Mouse (Mus musculus) skeletal muscle tissue, postnatal 0 days (tissue): ENCODE data around the gene Mrpl48. TPM values are rescaled to one million over a fixed set of nuclear protein-coding genes. Genes with fewer than 3 reads are reported as not detected.

ENCODE experiments used
- polyA plus RNA-seq: library from polyadenylated mRNA; unstranded; fragments of >200 nt; fragmentation: Nextera tagmentation; extraction: Ambion mirVana; gene quantifications from 2 replicates; pipeline ENCODE4 v1.2.1, GENCODE M21; 2015

Mrpl48 gene
- 85.3 and 86.6 TPM in 2 replicates for polyA plus RNA-seq

GRCm38 (mm10) chr7:100608130-100608741 lies at the start of gene Mrpl48:
Gene Mrpl48, minus strand, starts transcription at chr7:100608301.

DNA sequence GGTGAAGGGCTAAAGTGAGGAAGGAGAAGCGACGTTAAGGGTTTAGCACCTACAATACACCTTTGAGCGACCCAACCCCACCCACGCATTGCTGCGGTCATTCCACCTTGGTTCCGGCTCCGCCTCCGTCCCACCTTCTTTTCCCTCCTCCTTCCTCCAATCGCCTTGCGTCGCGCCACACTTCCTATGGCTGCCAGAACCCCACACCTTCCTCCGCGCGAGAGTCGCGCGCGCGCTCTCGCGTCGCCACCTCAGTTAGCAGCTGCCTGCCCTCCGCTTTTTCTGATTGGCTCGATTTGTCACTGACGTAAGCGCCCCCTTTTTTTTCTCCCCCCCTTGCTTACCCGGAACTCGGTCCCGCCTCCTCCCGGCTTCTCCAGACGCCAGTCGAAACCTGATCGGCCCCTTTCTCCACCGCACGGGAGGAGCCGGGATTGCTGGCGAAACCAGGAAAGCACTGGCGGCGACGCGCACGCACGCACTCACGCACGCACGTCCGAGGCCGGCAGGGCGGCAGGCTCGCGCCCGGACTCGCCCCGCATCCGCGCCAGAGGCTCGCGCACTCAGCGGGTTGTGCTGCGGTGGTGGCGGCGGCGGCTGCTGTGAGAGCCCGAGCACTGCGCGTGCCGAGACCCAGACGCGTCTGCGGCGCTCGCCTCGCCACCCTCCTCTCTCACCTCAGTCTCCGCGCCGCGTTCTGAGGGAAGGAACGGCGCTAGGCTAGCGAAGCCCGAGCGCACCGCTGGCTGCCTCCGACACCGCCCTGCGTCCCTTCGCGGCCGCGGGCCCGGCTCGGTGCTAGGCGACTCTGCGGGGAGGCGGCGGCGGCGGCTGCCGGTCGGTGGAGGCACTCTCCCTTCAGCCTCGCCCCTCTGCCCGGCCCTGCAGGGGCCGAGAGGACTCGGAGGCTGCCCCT lies 629 bp downstream of the Mrpl48 start, which contains the start of gene Rab6a:
Rab6a (plus strand) TSS at position 197 of the 916 bp plus-strand sequence.

DNA sequence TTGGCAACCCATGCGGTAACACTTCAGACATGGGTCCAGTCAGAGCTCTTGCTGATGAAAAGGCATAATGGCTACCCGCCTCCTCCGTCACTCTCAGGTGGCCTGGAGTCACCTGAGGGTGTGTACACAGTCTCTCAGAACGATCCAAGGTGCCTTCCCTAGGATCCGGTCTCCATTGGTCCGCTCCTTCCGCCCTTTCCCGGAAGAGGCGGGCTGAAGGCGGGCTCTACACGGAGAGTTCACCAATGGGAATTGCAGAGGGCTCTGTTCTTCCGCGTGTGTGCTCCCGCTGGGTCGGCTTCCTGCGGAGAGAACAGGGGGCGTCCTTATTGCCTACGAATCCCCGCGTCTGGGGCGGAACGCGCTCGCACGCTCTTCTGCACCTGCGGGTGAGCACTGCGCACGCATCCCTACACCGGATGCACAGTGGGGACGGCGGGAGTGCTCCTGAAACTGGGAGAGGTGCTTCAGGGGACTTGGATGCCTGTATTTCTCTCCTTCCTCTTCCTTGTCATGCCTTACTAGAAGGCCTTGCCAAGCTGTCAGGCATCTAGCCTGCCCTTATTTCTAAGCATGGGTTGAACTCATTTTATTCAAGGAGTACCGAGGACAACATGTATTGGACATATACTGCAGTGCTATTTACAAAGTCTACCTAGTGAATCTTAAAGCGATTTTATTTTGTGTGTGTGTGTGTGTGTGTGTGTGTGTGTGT lies 71.1 kb downstream of the Mrpl48 start, which contains the start of gene Coa4:
Coa4 (plus strand) TSS at position 268 of the 715 bp plus-strand sequence.

DNA sequence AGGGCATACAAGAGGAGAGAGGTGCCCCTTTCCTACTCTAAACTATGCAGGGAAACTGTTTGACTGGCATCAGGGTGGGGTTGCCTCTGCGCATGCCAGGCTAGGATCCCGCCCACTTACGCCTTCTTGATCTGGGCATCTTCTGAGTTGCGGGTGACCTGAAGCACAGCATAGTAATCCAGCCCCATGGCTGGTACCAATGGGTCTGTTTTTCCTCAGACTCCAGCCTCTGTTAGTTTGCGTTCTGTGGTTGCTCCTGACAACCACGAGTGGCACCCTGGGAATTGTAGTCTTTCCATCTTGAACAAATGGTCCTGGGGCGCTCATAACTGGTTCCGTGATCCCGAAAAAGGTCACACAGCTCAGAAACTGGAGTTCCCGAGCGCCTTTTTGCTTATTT lies 93.5 kb downstream of the Mrpl48 start, which contains the start of gene Dnajb13:
Dnajb13 (minus strand) TSS at position 388 of the 400 bp plus-strand sequence.

Other genes starting within 250 kb of the Mrpl48 start
- 4.9 and 7.2 TPM in 2 replicates for gene C2cd3, start 236.1 kb downstream of the Mrpl48 start, polyA plus RNA-seq
- 30.8 and 33.3 TPM in 2 replicates for gene Ppme1, start 236.0 kb downstream of the Mrpl48 start, polyA plus RNA-seq
- gene Ucp3, start 135.3 kb downstream of the Mrpl48 start, polyA plus RNA-seq: 39.3 and 50.4 TPM in 2 replicates
- gene Ucp2, start 115.0 kb downstream of the Mrpl48 start, polyA plus RNA-seq: 127 and 198 TPM in 2 replicates
- gene Dnajb13, start 93.3 kb downstream of the Mrpl48 start, polyA plus RNA-seq: 0.37 and 0.38 TPM in 2 replicates
- 16.5 and 18.7 TPM in 2 replicates for gene Coa4, start 71.2 kb downstream of the Mrpl48 start, polyA plus RNA-seq
- gene Rab6a, start 891 bp downstream of the Mrpl48 start, polyA plus RNA-seq: 69.7 and 73.2 TPM in 2 replicates
- gene Plekhb1, start 54.1 kb upstream of the Mrpl48 start, polyA plus RNA-seq: 12.3 and 12.8 TPM in 2 replicates
- 15.7 and 17.1 TPM in 2 replicates for gene Fam168a, start 98.3 kb upstream of the Mrpl48 start, polyA plus RNA-seq